Mouse (Mus musculus) lung, postnatal 0 days (tissue): ENCODE measurements around the gene Ltbp2. TPM values are rescaled to one million over a fixed set of nuclear protein-coding genes. Genes with fewer than 3 reads are reported as not detected.

Source experiments
- ATAC-seq: fragments of 200-750 bp; cut with Nextera tagmentation; 2 replicates; pipeline ENCODE4 v1.8.0; 2017; ENCODE audit warnings: moderate library complexity
- DNase-seq: peaks from one replicate; pipeline ENCODE4 v3.0.0-alpha.2; 2016; ENCODE audit warnings: low spot score
- H3K27ac ChIP-seq: fragments of 300-500 bp; sonication (generic); 2 replicates; pipeline ENCODE4 v1.5.1; 2014; ENCODE audit warnings: antibody characterized with exemption, mild to moderate bottlenecking, low read length, mixed read lengths
- H3K27me3 ChIP-seq: fragments of 300-500 bp; sonication (generic); replicated peaks from 2 replicates; pipeline ENCODE4 v1.6.1; 2014; ENCODE audit warnings: low read length, mixed read lengths; ENCODE audit not compliant: insufficient read depth
- H3K36me3 ChIP-seq: fragments of 300-500 bp; sonication (generic); 2 replicates; pipeline ENCODE4 v1.6.1; 2014; ENCODE audit warnings: low read length, mixed read lengths; ENCODE audit not compliant: insufficient read depth
- H3K4me1 ChIP-seq: fragments of 300-500 bp; sonication (generic); 2 replicates; pipeline ENCODE4 v1.6.1; 2014; ENCODE audit warnings: antibody characterized with exemption, low read depth, low read length, mixed read lengths; ENCODE audit not compliant: insufficient read depth
- H3K4me2 ChIP-seq: fragments of 300-500 bp; sonication (generic); replicated peaks from 2 replicates; pipeline ENCODE4 v1.6.1; 2014; ENCODE audit warnings: low read depth, mild to moderate bottlenecking, low read length, moderate library complexity, mixed read lengths
- H3K4me3 ChIP-seq: fragments of 300-500 bp; sonication (generic); 2 replicates; pipeline ENCODE4 v1.5.1; 2014; ENCODE audit warnings: low read depth, low read length
- H3K9ac ChIP-seq: fragments of 300-500 bp; sonication (generic); replicated peaks from 2 replicates; pipeline ENCODE4 v1.6.1; 2014; ENCODE audit warnings: low read depth, mild to moderate bottlenecking
- H3K9me3 ChIP-seq: fragments of 300-500 bp; sonication (generic); 2 replicates; pipeline ENCODE4 v1.6.1; 2016; ENCODE audit warnings: low read length, mixed read lengths
- CTCF ChIP-seq: IDR thresholded peaks from 2 replicates; pipeline ENCODE4 v1.5.1; 2016; ENCODE audit warnings: antibody characterized with exemption, mild to moderate bottlenecking
- EP300 ChIP-seq: IDR thresholded peaks from 2 replicates; pipeline ENCODE4 v1.6.1; 2016; ENCODE audit warnings: antibody characterized with exemption, mild to moderate bottlenecking, control low read depth
- WGBS: fragments of 180-500 bp; shearing (Covaris S2); extraction: QIAGEN DNeasy Blood & Tissue Kit; methylation state at CpG from one replicate; pipeline ENCODE4 v1.1.7; 2014; 5-methylcytosine and 5-hydroxymethylcytosine counted together
- polyA plus RNA-seq: library from polyadenylated mRNA; unstranded; fragments of >200 nt; fragmentation: Nextera tagmentation; extraction: Ambion mirVana; gene quantifications from 2 replicates; pipeline ENCODE4 v1.2.1, GENCODE M21; 2015

Ltbp2 gene
- polyA plus RNA-seq, 1 experiment from 2014 or later, result 22.4 TPM

DNA sequence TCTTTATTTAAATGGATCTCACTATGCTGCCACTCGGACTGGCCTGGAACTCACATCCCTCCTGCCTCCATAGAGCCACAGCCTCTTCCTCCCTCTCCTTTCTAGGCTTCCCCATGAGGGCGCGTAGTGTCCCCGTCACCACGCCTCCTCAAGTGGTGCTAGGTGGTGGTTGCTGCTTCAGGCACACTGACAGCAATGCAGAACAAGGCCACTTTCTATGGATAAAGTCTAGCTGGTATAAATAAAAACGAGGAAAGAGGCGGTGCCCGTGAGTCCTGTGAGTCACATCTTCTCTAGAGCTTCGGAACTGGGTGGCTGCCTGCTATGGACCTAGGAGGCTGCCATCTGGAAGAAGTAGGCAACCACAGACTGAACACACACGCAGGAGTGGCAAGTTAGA, 120.3 kb downstream of the Ltbp2 start:
- ATAC-seq (no peak), DNase-seq (peak; percentile 5)
- Histone ChIP-seq H3K4me1 (no peaks in the 10 kb centered on the region), H3K27me3 (no peaks in the 10 kb centered on the region), H3K36me3 (peaks cover 29% of the 10 kb centered on the region; the same call in 1 of the 2 replicates), H3K9ac (no peak overlapping the region), H3K4me2 (no peak overlapping the region), H3K9me3 (no peaks in the 10 kb centered on the region), H3K27ac (no peak overlapping the region), H3K4me3 (no peak overlapping the region)
- no peak for TF ChIP-seq CTCF
- no peak for TF ChIP-seq EP300
- 83% methylated on average over 10 of the region's 10 CpGs for WGBS

DNA sequence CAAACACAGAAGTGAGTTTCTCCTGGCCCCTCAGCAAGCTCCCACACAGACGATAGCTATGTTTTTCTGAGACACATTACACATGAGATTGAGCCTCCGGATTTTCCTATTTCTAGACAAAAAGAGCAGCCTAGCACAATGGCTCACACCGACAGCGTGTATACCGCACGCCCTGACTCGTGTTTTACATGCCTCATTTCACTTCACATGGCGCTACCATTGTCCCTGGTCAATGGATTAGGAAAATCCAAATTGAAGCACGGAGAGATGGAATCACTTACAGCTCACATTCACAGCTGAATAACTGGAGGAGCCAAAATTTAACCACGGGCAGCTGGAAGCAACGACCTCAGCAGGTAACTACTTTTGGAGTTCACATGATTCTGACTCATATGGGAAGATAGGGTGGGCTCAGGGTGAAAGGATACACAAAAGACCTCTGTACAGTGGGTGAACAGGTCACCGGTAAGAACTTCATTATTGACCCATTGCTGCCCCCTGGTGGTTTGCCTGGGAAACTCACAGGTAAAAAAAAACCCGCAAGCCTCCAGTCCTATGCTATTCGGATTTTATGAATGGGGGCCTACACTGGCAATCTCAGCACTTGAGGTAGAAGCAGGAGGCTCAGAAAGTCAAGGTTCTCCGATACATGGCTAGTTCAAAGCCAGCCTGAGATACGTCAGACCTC, 121.2 kb downstream of the Ltbp2 start:
- peak; percentile 59 for DNase-seq
- H3K36me3 ChIP-seq, result peaks cover 29% of the 10 kb centered on the region; the same call in 1 of the 2 replicates
- WGBS, result 66% methylated on average over 16 of the region's 16 CpGs
- H3K27me3 ChIP-seq, result no peaks in the 10 kb centered on the region
- H3K9ac ChIP-seq, result no peak overlapping the region
- TF ChIP-seq EP300 (no peak), CTCF (peak; percentile 72)
- no peaks in the 10 kb centered on the region for H3K9me3 ChIP-seq
- no peak for ATAC-seq
- H3K4me3 ChIP-seq, result no peak overlapping the region
- H3K4me2 ChIP-seq, result no peak overlapping the region
- H3K4me1 ChIP-seq, result no peaks in the 10 kb centered on the region
- H3K27ac ChIP-seq, result no peak overlapping the region

DNA sequence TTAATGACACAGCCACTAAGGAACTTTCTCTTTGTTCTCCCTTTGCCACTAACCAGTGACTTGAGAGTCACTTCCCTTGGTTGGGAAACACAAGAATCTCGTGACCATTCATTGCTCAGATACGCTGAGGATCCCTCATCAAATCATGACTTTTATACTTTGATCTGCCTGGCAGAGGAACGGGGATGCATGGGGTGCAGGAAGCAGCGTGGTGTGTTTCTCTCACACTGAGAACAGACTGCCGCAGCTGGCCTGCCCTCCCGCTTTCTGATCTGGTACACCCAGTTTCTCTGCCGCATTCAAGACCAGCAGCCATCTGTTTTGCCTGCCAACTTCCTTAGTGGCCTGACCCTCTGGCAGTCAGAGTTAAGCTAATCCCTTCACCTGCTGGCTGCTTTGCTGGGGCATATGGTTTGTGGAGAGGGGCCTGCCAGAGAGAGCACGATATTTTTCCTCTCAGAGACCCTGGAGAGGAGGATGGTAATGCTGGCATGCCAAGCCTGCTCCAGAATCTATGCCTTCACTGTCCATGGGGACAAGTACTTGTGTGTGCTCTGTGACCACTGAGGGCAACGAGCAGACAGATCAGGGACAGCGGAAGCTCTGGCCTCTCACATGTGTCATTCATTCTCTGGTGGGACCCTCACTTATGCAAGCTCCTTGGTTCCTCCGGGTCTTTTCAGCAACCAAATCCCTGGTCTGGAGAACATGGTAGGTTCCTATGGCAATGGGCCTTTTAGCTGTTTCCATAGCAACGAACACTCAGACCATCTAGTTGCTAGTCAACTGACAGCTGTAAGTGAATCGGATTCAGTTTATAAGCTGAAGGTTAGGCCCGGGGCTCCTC, 124.0 kb downstream of the Ltbp2 start:
- 39% methylated on average over 14 of the region's 14 CpGs for WGBS
- DNase-seq (peak; percentile 44), ATAC-seq (no peak)
- H3K9me3 ChIP-seq, result no peaks in the 10 kb centered on the region
- no peaks in the 10 kb centered on the region for H3K4me1 ChIP-seq
- no peak overlapping the region for H3K4me2 ChIP-seq
- H3K4me3 ChIP-seq, result no peak overlapping the region
- H3K36me3 ChIP-seq, result peaks cover 14% of the 10 kb centered on the region; the same call in 1 of the 2 replicates
- H3K27ac ChIP-seq, result no peak overlapping the region
- H3K27me3 ChIP-seq, result no peaks in the 10 kb centered on the region
- no peak for TF ChIP-seq CTCF
- TF ChIP-seq EP300, result no peak
- H3K9ac ChIP-seq, result no peak overlapping the region

GRCm38 (mm10) chr12:84750661-84751060, 125.7 kb downstream of the Ltbp2 start:
- TF ChIP-seq EP300 (no peak), CTCF (no peak)
- no peaks in the 10 kb centered on the region for H3K27me3 ChIP-seq

DNA sequence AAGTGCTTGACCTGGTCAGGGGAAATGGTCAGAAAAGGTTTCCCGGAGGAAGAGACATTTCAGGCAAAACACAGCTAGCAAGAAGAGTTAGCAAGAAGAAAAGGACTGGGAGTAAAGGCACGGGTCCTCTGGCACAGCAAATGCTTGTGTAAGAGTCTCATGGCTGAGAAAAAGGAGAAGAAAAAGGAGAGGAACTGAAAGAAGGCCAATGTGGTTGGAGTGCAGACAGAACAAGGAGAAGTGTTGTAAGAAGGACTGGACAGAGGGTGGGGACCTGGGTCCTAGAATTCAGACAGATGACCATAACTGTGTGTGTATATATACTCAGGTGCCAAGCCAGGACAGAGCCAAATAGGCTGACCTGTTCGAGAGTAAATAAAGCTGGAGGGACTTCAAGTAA, 128.2 kb downstream of the Ltbp2 start:
- no peak overlapping the region for H3K4me3 ChIP-seq
- DNase-seq (peak; percentile 54), ATAC-seq (no peak)
- H3K27ac ChIP-seq, result no peak overlapping the region
- H3K4me2 ChIP-seq, result no peak overlapping the region
- no peaks in the 10 kb centered on the region for H3K27me3 ChIP-seq
- no peak for TF ChIP-seq CTCF
- TF ChIP-seq EP300, result no peak
- no peak overlapping the region for H3K9ac ChIP-seq
- 56% methylated on average over 3 of the region's 3 CpGs for WGBS
- H3K36me3 ChIP-seq, result no peaks in the 10 kb centered on the region
- H3K9me3 ChIP-seq, result no peaks in the 10 kb centered on the region
- no peaks in the 10 kb centered on the region for H3K4me1 ChIP-seq

More at GRCm38 (mm10) chr12:84750661-84751060, 125.7 kb downstream of the Ltbp2 start:
- no peak overlapping the region for H3K9ac ChIP-seq
- no peak for ATAC-seq
- no peaks in the 10 kb centered on the region for H3K4me1 ChIP-seq
- no peak overlapping the region for H3K4me2 ChIP-seq
- no peaks in the 10 kb centered on the region for H3K9me3 ChIP-seq
- no peak overlapping the region for H3K4me3 ChIP-seq
- no peak for DNase-seq
- no peak overlapping the region for H3K27ac ChIP-seq
- 48% methylated on average over 14 of the region's 14 CpGs for WGBS
- H3K36me3 ChIP-seq, result 0 out of 2 replicates have a peak, but pooled peaks cover 2% of the 10 kb centered on the region

GRCm38 (mm10) chr12:84745700-84746099, 130.6 kb downstream of the Ltbp2 start:
- Histone ChIP-seq H3K4me2 (no peak overlapping the region), H3K9ac (no peak overlapping the region), H3K27ac (no peak overlapping the region), H3K4me3 (no peak overlapping the region), H3K36me3 (no peaks in the 10 kb centered on the region), H3K9me3 (no peaks in the 10 kb centered on the region), H3K4me1 (no peaks in the 10 kb centered on the region), H3K27me3 (no peaks in the 10 kb centered on the region)
- TF ChIP-seq CTCF (no peak), EP300 (no peak)
- ATAC-seq (peak; percentile 57), DNase-seq (peak; percentile 63)
- 46% methylated on average over 4 of the region's 4 CpGs for WGBS
